Mouse (Mus musculus): ENCODE results near the gene Mvk. TPM values are rescaled to one million over a fixed set of nuclear protein-coding genes. Genes with fewer than 3 reads are reported as not detected.

The Mvk gene
- total and polyA plus RNA-seq, 3 experiments = 33.5 to 37.7 TPM; not detected in 1

GRCm38 (mm10) chr5:114509461-114509860 is 65.4 kb downstream of the Mvk start:
- no peak overlapping the region for H3K27ac ChIP-seq (ENCODE audit: control insufficient read depth, low read depth, low read length)
- peaks cover 5 to 22% of the 10 kb centered on the region in 2 experiments for H3K4me1 ChIP-seq (ENCODE audit: control insufficient read depth in 1 of 2, insufficient read depth in 2 of 2, low read length in 2 of 2)
- no peak overlapping the region for H3K9ac ChIP-seq (ENCODE audit: control insufficient read depth, low read depth, low read length, poor library complexity, severe bottlenecking)
- peaks cover 0 to 10% of the 10 kb centered on the region in 2 experiments; a peak in 2 of 4 replicates for H3K36me3 ChIP-seq (ENCODE audit: control insufficient read depth in 1 of 2, insufficient read depth in 2 of 2, low read length in 2 of 2)
- no peak for TF ChIP-seq NELFE (IDR thresholded peaks at IDR 0.05; ENCODE audit: low read depth, low read length)
- no peak overlapping the region for H3K4me3 ChIP-seq (ENCODE audit: control insufficient read depth in 1 of 2, insufficient read depth in 1 of 2, low read depth in 2 of 2, low read length in 2 of 2)
- no peaks in the 10 kb centered on the region; a peak in 1 of 4 replicates for H3K27me3 ChIP-seq (ENCODE audit: control insufficient read depth in 1 of 2, insufficient read depth in 2 of 2, low read length in 2 of 2)
- no peak for DNase-seq (ENCODE audit: low read depth, low spot score)
- no peaks in the 10 kb centered on the region for H3K9me3 ChIP-seq (replicated peaks; ENCODE audit: insufficient read depth, low read length)
- no peaks in the 10 kb centered on the region for H3K79me2 ChIP-seq (ENCODE audit: control insufficient read depth, insufficient read depth, low read length, poor library complexity)

Other genes starting within 250 kb of the Mvk start
- gene Foxn4, start 170.5 kb upstream of the Mvk start, total RNA-seq (2012; rRNA removed) = not detected in 2 replicates
- gene Foxn4, start 170.5 kb upstream of the Mvk start, polyA plus RNA-seq (2012; ENCODE audit: insufficient read depth in 1 of 2, insufficient read length in 2 of 2, low read depth in 1 of 2, low replicate concordance in 2 of 2, missing spikeins in 1 of 2) = under 1 TPM in 1 of 2 experiments, not detected in 1; 0.07 TPM
- 4.1 and 4.6 TPM in 2 replicates for gene Myo1h, start 155.1 kb upstream of the Mvk start, total RNA-seq (2012; rRNA removed)
- under 1 TPM in 1 of 2 experiments, not detected in 1; 0.33 TPM for gene Myo1h, start 155.1 kb upstream of the Mvk start, polyA plus RNA-seq (2012; ENCODE audit: insufficient read depth in 1 of 2, insufficient read length in 2 of 2, low read depth in 1 of 2, low replicate concordance in 2 of 2, missing spikeins in 1 of 2)
- gene Kctd10, start 63.8 kb upstream of the Mvk start, total RNA-seq (2012; rRNA removed) = 41.9 and 47.8 TPM in 2 replicates
- gene Kctd10, start 63.8 kb upstream of the Mvk start, polyA plus RNA-seq (2012; ENCODE audit: insufficient read depth in 1 of 2, insufficient read length in 2 of 2, low read depth in 1 of 2, low replicate concordance in 2 of 2, missing spikeins in 1 of 2) = 10 to 100 TPM in 1 of 2 experiments, not detected in 1; 42.2 TPM
- gene Ube3b, start 63.7 kb upstream of the Mvk start, total RNA-seq (2012; rRNA removed) = 19.8 and 21.8 TPM in 2 replicates
- 100 to 1,000 TPM in 1 of 2 experiments, 10 to 100 TPM in 1; 45.4 to 150 TPM for gene Ube3b, start 63.7 kb upstream of the Mvk start, polyA plus RNA-seq (2012; ENCODE audit: insufficient read depth in 1 of 2, insufficient read length in 2 of 2, low read depth in 1 of 2, low replicate concordance in 2 of 2, missing spikeins in 1 of 2)
- 9.5 and 10.4 TPM in 2 replicates for gene Mmab, start 209 bp upstream of the Mvk start, total RNA-seq (2012; rRNA removed)
- gene Mmab, start 209 bp upstream of the Mvk start, polyA plus RNA-seq (2012; ENCODE audit: insufficient read depth in 1 of 2, insufficient read length in 2 of 2, low read depth in 1 of 2, low replicate concordance in 2 of 2, missing spikeins in 1 of 2) = 10 to 100 TPM in 1 of 2 experiments, not detected in 1; 21.0 TPM
- gene Fam222a, start 123.7 kb downstream of the Mvk start, total RNA-seq (2012; rRNA removed) = 0.23 and 0.27 TPM in 2 replicates
- under 1 TPM in 1 of 2 experiments, not detected in 1; 0.70 TPM for gene Fam222a, start 123.7 kb downstream of the Mvk start, polyA plus RNA-seq (2012; ENCODE audit: insufficient read depth in 1 of 2, insufficient read length in 2 of 2, low read depth in 1 of 2, low replicate concordance in 2 of 2, missing spikeins in 1 of 2)
- not detected in 2 replicates for gene Trpv4, start 214.2 kb downstream of the Mvk start, total RNA-seq (2012; rRNA removed)
- gene Trpv4, start 214.2 kb downstream of the Mvk start, polyA plus RNA-seq (2012; ENCODE audit: insufficient read depth in 1 of 2, insufficient read length in 2 of 2, low read depth in 1 of 2, low replicate concordance in 2 of 2, missing spikeins in 1 of 2) = under 1 TPM in 1 of 2 experiments, not detected in 1; 0.29 TPM
- 18.3 and 18.8 TPM in 2 replicates for gene Gltp, start 246.7 kb downstream of the Mvk start, total RNA-seq (2012; rRNA removed)
- gene Gltp, start 246.7 kb downstream of the Mvk start, polyA plus RNA-seq (2012; ENCODE audit: insufficient read depth in 1 of 2, insufficient read length in 2 of 2, low read depth in 1 of 2, low replicate concordance in 2 of 2, missing spikeins in 1 of 2) = 100 to 1,000 TPM in 1 of 2 experiments, 10 to 100 TPM in 1; 67.2 to 211 TPM

Data from MEL (cell line).